Mouse (Mus musculus): Measurements from ENCODE around the gene Noxo1. TPM values are rescaled to one million over a fixed set of nuclear protein-coding genes. Genes with fewer than 3 reads are reported as not detected.
"Not testable (repeated sequence)": the region's sequence is repeated elsewhere in the genome, so short reads cannot be mapped to it uniquely, and the experiment has no call there.

Noxo1 gene
- polyA plus RNA-seq, 2 experiments: 0.25 to 0.97 TPM

DNA sequence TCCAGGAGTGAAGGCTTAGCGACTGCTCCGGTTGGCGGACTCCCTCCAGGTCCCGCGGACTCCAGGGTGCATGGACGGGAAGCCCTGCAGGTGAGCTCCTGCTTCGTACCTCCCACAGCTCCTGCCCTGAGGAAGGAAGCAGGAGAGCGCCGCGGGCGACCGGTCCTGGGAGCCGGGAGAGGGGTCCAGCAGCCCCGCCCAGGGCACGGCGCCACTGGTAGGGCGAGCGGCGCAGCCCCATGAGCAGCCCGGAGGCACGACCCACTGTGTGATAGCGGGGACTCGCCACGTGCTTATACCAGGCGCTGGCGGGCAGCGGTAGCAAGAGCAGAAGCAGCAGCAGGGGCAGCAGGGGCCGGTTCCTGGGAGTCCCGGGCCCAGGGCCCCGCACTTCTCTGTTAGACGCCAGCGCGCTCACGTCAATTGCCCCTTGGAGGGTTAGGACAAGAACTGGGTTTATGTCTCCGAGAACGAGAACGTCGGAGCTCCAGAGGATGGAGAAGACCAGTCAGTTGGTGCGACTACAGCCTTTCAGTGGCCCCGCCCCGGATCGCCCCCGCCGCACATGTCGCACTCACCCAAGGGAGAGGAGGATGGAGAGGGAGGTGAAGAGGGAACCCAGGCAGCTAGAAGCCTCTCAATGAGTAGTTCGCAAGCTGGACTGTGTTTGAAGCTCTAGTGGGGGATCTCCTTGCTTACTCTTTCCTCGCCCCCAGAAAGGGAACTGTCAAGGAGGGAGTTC, 37.8 kb upstream of the Noxo1 start, which contains the start of gene Npw:
Gene Npw, minus strand, starts transcription at position 441 of the 742 bp plus-strand sequence.
- 2% methylated on average over 47 of the region's 47 CpGs for WGBS (ENCODE audit: insufficient replicate concordance)
- H3K27me3 ChIP-seq (ENCODE audit: control insufficient read depth, insufficient read depth, low read length): peaks cover 30% of the 10 kb centered on the region
- TF ChIP-seq EP300 (IDR thresholded peaks at IDR 0.05; ENCODE audit: low read depth): no peak

GRCm38 (mm10) chr17:24667011-24667410, 29.0 kb upstream of the Noxo1 start:
- H3K9me3 ChIP-seq (ENCODE audit: control insufficient read depth, low read length); DNase-seq (ENCODE audit: low read depth in 3 of 3, low spot score in 3 of 3); H3K27ac ChIP-seq; H3K36me3 ChIP-seq (replicated peaks; ENCODE audit: control insufficient read depth, insufficient read depth, low read depth); ATAC-seq (ENCODE audit: insufficient read depth); H3K4me3 ChIP-seq (ENCODE audit: insufficient read depth in 1 of 2, low read depth in 2 of 2, low read length in 2 of 2); H3K9ac ChIP-seq (replicated peaks); H3K27me3 ChIP-seq (ENCODE audit: control insufficient read depth, insufficient read depth, low read length); H3K4me2 ChIP-seq (ENCODE audit: low read depth): not testable (repeated sequence)
- WGBS (ENCODE audit: insufficient replicate concordance): 66% methylated on average over 7 of the region's 7 CpGs
- H3K4me1 ChIP-seq (replicated peaks; ENCODE audit: control insufficient read depth in 2 of 2, insufficient read depth in 2 of 2, low read length in 1 of 2): peaks cover 21 to 23% of the 10 kb centered on the region in 2 experiments

More for the DNA sequence above, 37.8 kb upstream of the Noxo1 start, which contains the start of gene Npw:
- Histone ChIP-seq H3K27ac (no peak within 1 kb of the TSS), H3K4me2 (ENCODE audit: low read depth) (peak within 1 kb of the TSS; percentile 60), H3K9me3 (ENCODE audit: control insufficient read depth, low read length) (no peaks in the 10 kb centered on the region), H3K36me3 (replicated peaks; ENCODE audit: control insufficient read depth, insufficient read depth, low read depth) (no peaks in the 10 kb centered on the region), H3K4me3 (ENCODE audit: insufficient read depth in 1 of 2, low read depth in 2 of 2, low read length in 2 of 2) (peak within 1 kb of the TSS in 1 of 2 experiments; percentile 17; a peak in 2 of 4 replicates), H3K4me1 (replicated peaks; ENCODE audit: control insufficient read depth in 2 of 2, insufficient read depth in 2 of 2, low read length in 1 of 2) (no peaks in the 10 kb centered on the region), H3K9ac (replicated peaks) (no peak within 1 kb of the TSS)
- no peak for DNase-seq (ENCODE audit: low read depth in 3 of 3, low spot score in 3 of 3)
- ATAC-seq (ENCODE audit: insufficient read depth): peak; percentile 41; the same call in 1 of the 2 replicates

DNA sequence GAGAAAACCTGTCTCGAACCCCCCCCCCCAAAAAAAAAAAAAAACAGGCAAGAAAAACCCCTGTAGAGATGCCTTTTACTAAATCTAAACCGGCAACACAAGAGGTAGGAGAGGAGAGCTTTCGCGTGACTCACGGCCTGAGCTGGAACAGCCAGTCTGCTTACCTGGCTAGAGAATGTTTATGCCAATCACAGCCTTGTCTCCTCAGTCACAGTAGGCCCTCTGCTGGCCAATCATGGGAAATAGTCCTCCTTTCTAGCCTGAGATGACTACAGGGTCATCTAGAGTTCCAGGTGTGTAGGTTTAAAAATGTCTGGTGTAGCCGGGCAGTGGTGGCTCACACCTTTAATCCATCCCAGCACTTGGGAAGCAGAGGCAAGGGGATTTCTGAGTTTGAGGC, 28.6 kb upstream of the Noxo1 start:
- peaks cover 21 to 27% of the 10 kb centered on the region in 2 experiments for H3K4me1 ChIP-seq (replicated peaks; ENCODE audit: control insufficient read depth in 2 of 2, insufficient read depth in 2 of 2, low read length in 1 of 2)
- H3K9me3 ChIP-seq (ENCODE audit: control insufficient read depth, low read length): no peaks in the 10 kb centered on the region
- H3K4me3 ChIP-seq (ENCODE audit: insufficient read depth in 1 of 2, low read depth in 2 of 2, low read length in 2 of 2): no peak overlapping the region
- H3K27ac ChIP-seq: no peak overlapping the region
- peak; percentile 79 for TF ChIP-seq CTCF (IDR thresholded peaks at IDR 0.05; ENCODE audit: low read depth)
- TF ChIP-seq EP300 (IDR thresholded peaks at IDR 0.05; ENCODE audit: low read depth): no peak
- no peak overlapping the region for H3K9ac ChIP-seq (replicated peaks)
- ATAC-seq (ENCODE audit: insufficient read depth) (no peak), DNase-seq (ENCODE audit: low read depth in 3 of 3, low spot score in 3 of 3) (peak in 2 of 3 experiments; percentile 50 to 51)
- WGBS (ENCODE audit: insufficient replicate concordance): 15% methylated on average over 5 of the region's 6 CpGs
- H3K36me3 ChIP-seq (replicated peaks; ENCODE audit: control insufficient read depth, insufficient read depth, low read depth): no peaks in the 10 kb centered on the region
- H3K4me2 ChIP-seq (ENCODE audit: low read depth): no peak overlapping the region
- no peaks in the 10 kb centered on the region for H3K27me3 ChIP-seq (ENCODE audit: control insufficient read depth, insufficient read depth, low read length)

GRCm38 (mm10) chr17:24669214-24669544, 26.9 kb upstream of the Noxo1 start:
- 6% methylated on average over 15 of the region's 15 CpGs for WGBS (ENCODE audit: insufficient replicate concordance)
- Histone ChIP-seq H3K4me2 (ENCODE audit: low read depth) (peak overlapping the region; percentile 96), H3K27ac (peak overlapping the region; percentile 65), H3K9ac (replicated peaks) (peak overlapping the region; percentile 70), H3K4me3 (ENCODE audit: insufficient read depth in 1 of 2, low read depth in 2 of 2, low read length in 2 of 2) (peak overlapping the region; percentile 78 to 87), H3K4me1 (replicated peaks; ENCODE audit: control insufficient read depth in 2 of 2, insufficient read depth in 2 of 2, low read length in 1 of 2) (peaks cover 21 to 28% of the 10 kb centered on the region in 2 experiments)
- H3K9me3 ChIP-seq (ENCODE audit: control insufficient read depth, low read length); DNase-seq (ENCODE audit: low read depth in 3 of 3, low spot score in 3 of 3); H3K27me3 ChIP-seq (ENCODE audit: control insufficient read depth, insufficient read depth, low read length); H3K36me3 ChIP-seq (replicated peaks; ENCODE audit: control insufficient read depth, insufficient read depth, low read depth): not testable (repeated sequence)
- peak; percentile 19 for ATAC-seq (ENCODE audit: insufficient read depth)

DNA sequence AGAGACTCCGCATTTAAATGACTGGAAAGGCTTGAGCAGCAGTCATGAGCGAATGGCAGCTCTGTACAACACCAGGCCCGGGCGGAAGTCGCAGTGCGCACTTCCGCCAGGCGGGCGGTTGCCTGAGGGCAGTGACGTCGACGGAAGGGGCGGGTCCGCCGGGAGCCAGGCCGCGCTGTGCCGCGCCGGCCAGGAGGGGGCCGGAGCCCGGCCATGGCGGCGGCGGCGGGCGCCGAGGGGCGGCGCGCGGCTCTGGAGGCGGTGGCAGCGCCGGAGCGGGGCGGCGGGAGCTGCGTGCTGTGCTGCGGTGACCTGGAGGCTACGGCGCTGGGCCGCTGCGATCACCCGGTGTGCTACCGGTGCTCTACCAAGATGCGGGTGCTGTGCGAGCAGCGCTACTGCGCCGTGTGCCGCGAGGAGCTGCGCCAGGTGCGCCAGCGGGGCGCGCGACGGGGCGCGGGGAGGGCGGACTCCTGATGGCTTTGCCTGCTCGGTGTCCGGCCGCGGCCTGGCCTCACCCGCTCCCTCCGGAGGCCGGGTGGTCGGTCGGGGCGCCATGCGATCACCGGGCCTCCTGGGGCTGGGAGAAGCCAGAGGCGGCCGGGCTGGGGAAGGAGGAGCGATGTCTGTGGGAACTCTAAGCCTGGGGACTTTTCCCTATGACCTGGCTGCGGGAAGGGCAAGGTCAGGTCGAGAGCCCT, 26.3 kb upstream of the Noxo1 start, which contains the start of gene Zfp598:
Gene Zfp598, plus strand, starts transcription at position 143 of the 701 bp plus-strand sequence.
- peak within 1 kb of the TSS; percentile 86 for H3K9ac ChIP-seq (replicated peaks)
- peak; percentile 81 to 88 (median 87) for DNase-seq (ENCODE audit: low read depth in 3 of 3, low spot score in 3 of 3)
- H3K36me3 ChIP-seq (replicated peaks; ENCODE audit: control insufficient read depth, insufficient read depth, low read depth): no peaks in the 10 kb centered on the region
- no peaks in the 10 kb centered on the region for H3K9me3 ChIP-seq (ENCODE audit: control insufficient read depth, low read length)
- TF ChIP-seq EP300 (IDR thresholded peaks at IDR 0.05; ENCODE audit: low read depth) (no peak), CTCF (IDR thresholded peaks at IDR 0.05; ENCODE audit: low read depth) (peak; percentile 29)
- peaks cover 21 to 28% of the 10 kb centered on the region in 2 experiments for H3K4me1 ChIP-seq (replicated peaks; ENCODE audit: control insufficient read depth in 2 of 2, insufficient read depth in 2 of 2, low read length in 1 of 2)
- H3K4me3 ChIP-seq (ENCODE audit: insufficient read depth in 1 of 2, low read depth in 2 of 2, low read length in 2 of 2): peak within 1 kb of the TSS; percentile 78 to 87
- peak within 1 kb of the TSS; percentile 65 for H3K27ac ChIP-seq
- under 1% methylated on average over 78 of the region's 80 CpGs for WGBS (ENCODE audit: insufficient replicate concordance)
- H3K27me3 ChIP-seq (ENCODE audit: control insufficient read depth, insufficient read depth, low read length): no peaks in the 10 kb centered on the region
- peak within 1 kb of the TSS; percentile 96 for H3K4me2 ChIP-seq (ENCODE audit: low read depth)
- peak; percentile 97 for ATAC-seq (ENCODE audit: insufficient read depth)
